Mouse (Mus musculus) heart, embryonic 13.5 days (tissue): ENCODE results near the gene Gm5269. TPM values are rescaled to one million over a fixed set of nuclear protein-coding genes. Genes with fewer than 3 reads are reported as not detected.

Source experiments
- ATAC-seq: fragments of 200-750 bp; cut with Nextera tagmentation; 2 replicates; pipeline ENCODE4 v1.8.0; 2017; ENCODE audit warnings: moderate TSS enrichment; ENCODE audit not compliant: insufficient number of reproducible peaks, low FRiP score, low TSS enrichment; ENCODE audit errors: extremely low read depth
- H3K27ac ChIP-seq: fragments of 300-500 bp; sonication (generic); replicated peaks from 2 replicates; pipeline ENCODE4 v1.5.1; 2015; ENCODE audit warnings: moderate library complexity, mild to moderate bottlenecking, inconsistent platforms
- H3K27me3 ChIP-seq: fragments of 300-500 bp; sonication (generic); replicated peaks from 2 replicates; pipeline ENCODE4 v1.6.1; 2015; ENCODE audit warnings: mild to moderate bottlenecking, inconsistent platforms
- H3K36me3 ChIP-seq: fragments of 300-500 bp; sonication (generic); 2 replicates; pipeline ENCODE4 v1.6.1; 2015; ENCODE audit warnings: mild to moderate bottlenecking, inconsistent platforms
- H3K4me1 ChIP-seq: fragments of 300-500 bp; sonication (generic); 2 replicates; pipeline ENCODE4 v1.6.1; 2015; ENCODE audit warnings: inconsistent platforms
- H3K4me2 ChIP-seq: fragments of 300-500 bp; sonication (generic); 2 replicates; pipeline ENCODE4 v1.6.1; 2015; ENCODE audit warnings: inconsistent platforms, mild to moderate bottlenecking, moderate library complexity
- H3K4me3 ChIP-seq: fragments of 300-500 bp; sonication (generic); 2 replicates; pipeline ENCODE4 v1.5.1; 2015; ENCODE audit warnings: moderate library complexity, mild to moderate bottlenecking, inconsistent platforms
- H3K9ac ChIP-seq: fragments of 300-500 bp; sonication (generic); 2 replicates; pipeline ENCODE4 v1.6.1; 2015; ENCODE audit warnings: inconsistent platforms, mild to moderate bottlenecking, moderate library complexity
- H3K9me3 ChIP-seq: fragments of 300-500 bp; sonication (generic); 2 replicates; pipeline ENCODE4 v1.6.1; 2016; ENCODE audit warnings: inconsistent platforms
- WGBS: fragments of 180-500 bp; shearing (Covaris S2); methylation state at CpG from one replicate; pipeline ENCODE4 v1.1.7; 2015; ENCODE audit warnings: mixed read lengths; 5-methylcytosine and 5-hydroxymethylcytosine counted together
- polyA plus RNA-seq: library from polyadenylated mRNA; unstranded; fragments of >200 nt; fragmentation: Nextera tagmentation; extraction: Ambion mirVana; gene quantifications from 2 replicates; pipeline ENCODE4 v1.2.1, GENCODE M21; 2015

Gm5269 gene
- polyA plus RNA-seq, 1 experiment from 2014 or later: not detected

- H3K4me2 ChIP-seq: no peak overlapping the region
- peaks cover 4% of the 10 kb centered on the region for H3K9me3 ChIP-seq
- no peak overlapping the region for H3K4me3 ChIP-seq
- no peak overlapping the region for H3K9ac ChIP-seq
- ATAC-seq: no peak
- H3K36me3 ChIP-seq: no peaks in the 10 kb centered on the region
- no peaks in the 10 kb centered on the region for H3K27me3 ChIP-seq
- no peak overlapping the region for H3K27ac ChIP-seq
- peaks cover 33% of the 10 kb centered on the region for H3K4me1 ChIP-seq
These were observed 28.9 kb downstream of the Gm5269 start for GRCm38 (mm10) chr1:45861162-45861561.

DNA sequence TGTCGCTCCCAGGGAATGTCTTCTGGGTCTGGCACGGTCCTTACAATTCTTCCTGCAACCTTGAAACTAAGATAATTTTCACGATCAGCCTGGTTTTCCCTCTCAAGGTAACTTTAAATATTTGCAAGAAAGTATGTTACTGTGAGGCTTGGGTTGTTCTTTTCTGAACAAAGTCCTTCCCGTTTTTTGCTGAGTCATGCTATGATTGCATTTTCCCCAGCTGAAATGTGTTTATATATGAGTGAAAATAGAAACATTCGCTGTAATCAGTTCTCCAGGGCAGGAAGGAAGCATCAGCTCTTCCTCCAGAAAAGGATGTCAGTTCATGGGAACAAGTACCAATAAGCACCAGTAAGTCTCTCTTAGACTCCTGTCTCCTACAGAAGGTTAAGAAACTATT, 29.7 kb downstream of the Gm5269 start:
- 37% methylated on average over 5 of the region's 5 CpGs for WGBS
- no peak for ATAC-seq
- peaks cover 4% of the 10 kb centered on the region for H3K9me3 ChIP-seq
- H3K27me3 ChIP-seq: no peaks in the 10 kb centered on the region
- H3K36me3 ChIP-seq: no peaks in the 10 kb centered on the region
- no peak overlapping the region for H3K9ac ChIP-seq
- H3K4me1 ChIP-seq: peaks cover 25% of the 10 kb centered on the region
- H3K4me3 ChIP-seq: no peak overlapping the region
- H3K27ac ChIP-seq: peak overlapping the region; percentile 48; the same call in 1 of the 2 replicates
- peak overlapping the region; percentile 31 for H3K4me2 ChIP-seq

GRCm38 (mm10) chr1:45858038-45858437, 32.0 kb downstream of the Gm5269 start:
- H3K9me3 ChIP-seq: peaks cover 1% of the 10 kb centered on the region
- no peak overlapping the region for H3K4me2 ChIP-seq
- no peaks in the 10 kb centered on the region for H3K27me3 ChIP-seq
- H3K27ac ChIP-seq: no peak overlapping the region
- no peak overlapping the region for H3K4me3 ChIP-seq
- WGBS: 76% methylated on average over 1 of the region's 1 CpGs
- no peaks in the 10 kb centered on the region for H3K36me3 ChIP-seq
- no peak overlapping the region for H3K9ac ChIP-seq
- H3K4me1 ChIP-seq: peaks cover 12% of the 10 kb centered on the region
- ATAC-seq: no peak

GRCm38 (mm10) chr1:45845466-45845865, 44.6 kb downstream of the Gm5269 start:
- H3K4me2 ChIP-seq: no peak overlapping the region
- peaks cover 15% of the 10 kb centered on the region for H3K4me1 ChIP-seq
- no peak overlapping the region for H3K27ac ChIP-seq
- no peaks in the 10 kb centered on the region for H3K9me3 ChIP-seq
- ATAC-seq: no peak
- no peaks in the 10 kb centered on the region for H3K27me3 ChIP-seq
- no peak overlapping the region for H3K4me3 ChIP-seq
- no peak overlapping the region for H3K9ac ChIP-seq
- 67% methylated on average over 1 of the region's 1 CpGs for WGBS
- H3K36me3 ChIP-seq: no peaks in the 10 kb centered on the region

Other genes with a start within 250 kb of the Gm5269 start
- 39.2 and 45.4 TPM in 2 replicates for gene Wdr75, start 95.1 kb downstream of the Gm5269 start, polyA plus RNA-seq
- gene Slc40a1, start 36.2 kb upstream of the Gm5269 start, polyA plus RNA-seq: 19.4 and 20.8 TPM in 2 replicates
- gene Dnah7b, start 176.0 kb upstream of the Gm5269 start, polyA plus RNA-seq: 1.2 and 1.4 TPM in 2 replicates